Mouse (Mus musculus) adrenal gland, postnatal 36 days (tissue): Measurements from ENCODE around the gene Cpm. TPM values are rescaled to one million over a fixed set of nuclear protein-coding genes. Genes with fewer than 3 reads are reported as not detected.

Experiments used
- DNase-seq, 2 experiments: peaks; one replicate each; pipeline ENCODE4 v3.0.0; 2021; ENCODE audit warnings: mixed read lengths in 1 of 2
- total RNA-seq, 2 experiments: library from RNA; stranded (reverse); gene quantifications; 2 replicates each; pipeline ENCODE4 v1.2.3; 2021

The Cpm gene
- total RNA-seq, 2 experiments from 2014 or later: 25.3 to 34.9 TPM

- peak in 1 of 2 experiments; percentile 37 for DNase-seq
Measured at GRCm38 (mm10) chr10:117676644-117677313, 47.5 kb downstream of the Cpm start.

- peak; percentile 31 to 48 for DNase-seq
Measured at GRCm38 (mm10) chr10:117677494-117678236, 48.4 kb downstream of the Cpm start.

DNA sequence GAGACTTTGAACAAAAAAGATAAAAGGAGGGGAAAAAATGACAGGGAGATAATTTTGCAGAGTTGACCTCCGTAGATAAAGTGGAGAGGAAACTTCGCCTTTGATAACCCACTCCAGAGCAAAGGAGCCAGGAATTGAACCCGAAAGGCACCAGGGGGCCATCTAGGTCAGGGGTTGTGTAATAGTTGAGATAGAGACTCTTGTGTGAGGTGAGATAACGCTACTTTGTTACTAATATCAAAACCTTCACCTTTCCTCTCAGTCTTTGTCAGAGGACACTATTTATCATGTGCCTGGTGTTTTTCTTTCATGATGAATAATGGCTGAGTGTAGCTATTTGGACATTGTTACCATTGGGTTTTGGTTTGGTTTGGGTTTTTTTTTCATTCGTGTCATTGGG lies 49.1 kb downstream of the Cpm start:
- peak in 1 of 2 experiments; percentile 30 for DNase-seq

- no peak for DNase-seq
Measured at GRCm38 (mm10) chr10:117679029-117679686, 49.9 kb downstream of the Cpm start.

GRCm38 (mm10) chr10:117679963-117680473 lies 50.7 kb downstream of the Cpm start:
- DNase-seq: no peak

DNA sequence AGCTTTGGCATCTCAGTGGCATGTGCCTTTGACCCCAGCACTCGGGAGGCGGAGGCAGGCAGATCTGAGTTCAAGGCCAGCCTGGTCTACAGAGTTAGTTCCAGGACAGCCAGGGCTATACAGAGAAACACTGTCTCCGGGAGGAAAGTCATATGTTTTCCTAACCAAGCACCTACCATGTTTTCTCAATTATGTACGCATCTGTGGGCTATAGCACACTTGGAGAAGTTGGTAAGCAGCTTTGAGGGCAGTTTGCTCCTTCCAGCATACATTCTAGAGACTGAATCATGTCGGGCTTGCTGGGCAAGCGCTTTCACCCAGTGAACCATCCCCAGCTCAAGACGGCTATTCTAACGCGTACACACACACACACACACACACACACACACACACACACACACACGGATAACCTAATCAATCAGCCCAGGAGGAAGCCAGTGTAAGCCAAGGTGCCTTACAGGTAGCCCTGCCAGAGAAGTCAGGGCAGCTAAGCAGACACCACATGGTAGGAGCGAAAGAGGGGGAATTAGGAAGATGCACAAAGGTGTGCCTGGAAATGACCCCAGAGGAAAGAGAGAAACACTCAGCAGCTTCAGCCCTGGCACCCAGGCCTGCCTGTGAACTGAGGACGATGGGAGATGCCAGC lies 51.7 kb downstream of the Cpm start:
- no peak for DNase-seq

- no peak for DNase-seq
Measured at GRCm38 (mm10) chr10:117681543-117681942, 52.2 kb downstream of the Cpm start.

DNA sequence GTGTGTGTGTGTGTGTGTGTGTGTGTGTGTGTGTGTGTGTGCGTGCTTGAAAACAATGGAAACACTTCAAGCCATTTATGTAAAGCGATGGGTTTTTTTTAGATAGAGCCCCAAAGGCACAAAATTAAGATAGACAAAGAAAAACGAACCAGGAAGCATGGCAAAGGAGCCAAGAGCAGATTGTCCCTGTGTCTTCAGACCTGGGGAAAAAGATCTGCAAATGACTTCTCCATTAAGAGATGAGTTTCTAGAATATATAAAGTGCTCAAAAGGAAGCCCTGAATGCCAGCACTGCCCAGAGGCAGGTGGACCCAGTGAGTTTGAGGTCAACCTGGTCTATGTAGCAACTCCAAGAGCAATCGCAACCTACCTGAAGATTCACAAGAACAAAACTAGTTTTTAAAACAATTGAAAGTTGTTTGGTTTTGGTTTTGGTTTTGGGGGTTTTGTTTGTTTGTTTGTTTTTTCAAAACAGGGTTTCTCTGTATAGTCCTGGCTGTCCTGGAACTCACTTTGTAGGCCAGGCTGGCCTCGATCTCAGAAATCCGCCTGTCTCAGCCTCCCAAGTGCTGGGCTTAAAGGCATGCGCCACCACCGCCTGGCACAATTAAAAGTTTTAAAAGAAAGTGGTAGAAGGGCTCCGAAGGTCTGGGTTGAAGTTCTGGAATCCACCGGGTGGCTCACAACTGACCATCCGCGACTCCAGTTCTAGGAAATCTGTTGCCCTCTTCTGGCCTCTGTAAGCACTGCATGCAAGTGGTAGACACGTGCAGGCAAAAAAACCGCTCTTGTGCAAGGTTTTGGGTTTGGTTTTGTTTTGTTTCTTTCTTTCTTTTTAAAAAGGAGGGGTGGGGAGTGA lies 52.9 kb downstream of the Cpm start:
- DNase-seq: peak in 1 of 2 experiments; percentile 48

GRCm38 (mm10) chr10:117682858-117683733 lies 53.8 kb downstream of the Cpm start:
- DNase-seq: no peak

DNA sequence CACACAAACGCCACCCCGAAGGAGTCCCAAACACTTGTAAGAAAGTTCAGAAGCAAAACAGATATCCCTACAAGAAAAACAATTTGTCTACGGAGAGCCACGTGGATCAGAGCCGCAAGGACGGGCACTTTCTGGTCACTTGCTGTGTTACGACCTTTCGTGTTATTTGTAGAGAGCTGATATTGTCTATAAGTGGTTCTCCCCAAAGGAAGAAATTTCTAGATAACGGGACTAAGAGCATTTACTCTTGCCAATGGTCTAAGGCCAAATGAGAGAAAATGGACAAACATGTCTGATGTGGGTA lies 54.4 kb downstream of the Cpm start:
- DNase-seq: no peak

DNA sequence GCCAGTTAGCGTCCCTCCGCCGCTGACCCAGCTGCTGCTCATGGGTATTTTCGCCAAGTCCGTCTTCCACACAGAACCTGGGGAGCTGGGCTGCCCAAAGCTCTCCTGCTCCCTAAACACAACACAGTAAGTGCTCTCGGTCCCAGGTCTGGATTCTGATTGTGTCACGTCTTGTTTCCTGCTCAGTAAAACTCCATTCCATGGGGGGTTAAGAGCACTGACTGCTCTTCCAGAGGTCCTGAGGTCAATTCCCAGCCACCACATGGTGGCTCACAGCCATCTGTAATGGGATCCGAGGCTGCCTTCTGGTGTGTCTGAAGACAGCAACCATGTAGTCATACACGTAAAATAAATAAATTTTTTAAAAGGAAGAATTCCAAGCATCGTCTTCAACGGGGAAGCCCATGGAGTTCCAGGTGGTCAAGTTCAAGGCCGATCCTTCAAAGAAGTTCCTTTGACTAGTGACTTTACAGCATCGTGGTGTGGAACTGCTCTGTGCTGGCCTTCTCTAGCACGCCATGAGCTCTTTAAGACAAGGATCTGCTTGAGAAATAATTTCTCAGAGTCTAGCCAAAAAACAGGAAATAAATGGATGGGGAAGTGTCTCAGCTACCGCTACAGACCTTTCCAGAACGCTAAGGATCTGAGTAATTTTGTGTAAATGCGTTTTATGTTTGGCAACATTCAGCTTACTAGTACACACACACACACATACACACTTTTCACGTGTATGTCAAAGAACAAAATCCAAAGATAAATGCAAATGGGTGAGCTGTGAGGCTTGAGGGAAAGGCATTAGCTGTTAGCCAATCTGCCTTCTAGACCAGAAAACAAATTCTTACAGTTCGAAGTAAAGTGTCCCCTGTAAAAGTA lies 55.2 kb downstream of the Cpm start:
- DNase-seq: no peak

DNA sequence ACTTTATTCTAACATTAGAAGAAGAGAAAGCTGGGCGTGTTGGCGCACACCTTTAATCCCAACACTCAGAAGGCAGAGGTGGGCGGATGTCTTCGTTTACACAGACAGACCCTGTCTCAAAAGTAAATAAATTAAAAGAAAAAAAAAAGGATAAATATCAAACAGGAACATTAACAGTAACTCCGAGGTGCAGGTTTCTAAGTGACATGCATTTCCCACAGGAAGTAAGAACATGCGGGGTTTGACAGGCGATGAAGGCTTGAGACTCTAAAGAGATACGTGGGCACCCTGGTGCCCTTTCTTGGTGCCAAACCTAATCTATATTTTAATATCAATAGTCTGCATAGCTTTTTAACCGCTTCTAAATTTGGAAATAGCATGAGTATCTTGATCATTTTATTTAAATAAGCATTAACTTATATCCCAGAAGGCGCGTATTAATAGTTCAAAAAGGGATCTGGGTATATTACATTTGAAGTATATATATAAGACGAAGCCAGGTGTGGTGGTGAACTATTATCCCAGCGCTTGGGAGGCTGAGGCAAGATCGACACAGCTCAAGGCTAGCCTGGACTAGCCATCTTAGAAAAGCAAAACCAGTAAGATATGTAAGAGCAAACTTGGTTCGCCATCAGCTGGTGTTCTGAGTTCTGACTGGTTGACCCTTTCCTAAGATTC lies 56.0 kb downstream of the Cpm start:
- no peak for DNase-seq

DNA sequence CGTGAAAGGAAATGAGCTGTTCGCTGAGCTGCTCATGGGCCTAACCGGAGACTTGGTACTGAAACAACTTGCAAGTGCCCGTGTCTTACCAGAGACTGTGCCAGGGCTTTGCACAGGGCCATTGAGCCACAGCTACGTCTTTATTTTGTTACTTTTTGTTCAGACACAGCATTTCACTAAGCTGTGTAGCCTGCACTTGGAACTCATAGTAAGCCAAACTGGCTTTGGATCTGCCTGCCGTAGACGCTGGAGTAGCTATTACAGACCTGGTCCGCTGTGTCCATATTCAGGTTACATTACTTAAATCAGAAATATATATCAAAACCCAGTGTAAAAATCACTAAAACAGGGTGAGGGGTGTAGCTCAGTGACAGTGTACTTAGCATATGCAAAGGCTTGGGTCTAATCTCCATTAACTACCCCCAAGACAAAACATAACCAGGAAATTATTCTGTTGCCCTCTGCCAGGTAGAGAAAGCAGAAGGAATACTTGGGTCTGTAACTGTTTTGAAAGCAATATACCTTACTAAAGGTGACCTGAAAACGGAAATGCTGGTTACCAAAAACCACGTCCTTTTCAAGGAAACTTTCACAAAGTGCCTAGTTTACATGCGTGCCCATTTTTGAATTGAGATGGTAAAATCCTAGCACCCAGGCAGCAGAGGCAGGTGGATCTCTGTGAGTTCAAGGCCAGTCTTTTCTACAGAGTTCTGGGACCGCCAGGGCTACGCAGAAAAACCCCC lies 56.7 kb downstream of the Cpm start:
- no peak for DNase-seq

DNA sequence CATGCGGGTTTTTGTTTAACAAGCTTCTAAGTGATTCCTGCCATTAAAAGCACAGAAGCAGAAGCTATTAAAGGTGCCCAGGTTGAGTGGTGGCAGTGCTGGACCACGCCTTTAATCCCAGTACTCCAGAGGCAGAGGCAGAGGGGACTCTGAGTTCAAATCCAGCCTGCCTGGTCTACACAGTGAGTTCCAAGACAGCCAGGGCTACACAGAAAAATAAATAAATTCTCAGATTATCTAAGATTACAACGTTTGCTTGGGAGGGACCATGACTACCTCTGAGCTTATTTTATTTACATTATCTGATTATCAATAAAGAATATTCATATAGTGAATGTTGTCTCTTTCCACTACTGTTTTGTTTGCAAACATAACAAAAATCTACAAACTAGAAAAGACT lies 57.7 kb downstream of the Cpm start:
- DNase-seq: no peak

DNA sequence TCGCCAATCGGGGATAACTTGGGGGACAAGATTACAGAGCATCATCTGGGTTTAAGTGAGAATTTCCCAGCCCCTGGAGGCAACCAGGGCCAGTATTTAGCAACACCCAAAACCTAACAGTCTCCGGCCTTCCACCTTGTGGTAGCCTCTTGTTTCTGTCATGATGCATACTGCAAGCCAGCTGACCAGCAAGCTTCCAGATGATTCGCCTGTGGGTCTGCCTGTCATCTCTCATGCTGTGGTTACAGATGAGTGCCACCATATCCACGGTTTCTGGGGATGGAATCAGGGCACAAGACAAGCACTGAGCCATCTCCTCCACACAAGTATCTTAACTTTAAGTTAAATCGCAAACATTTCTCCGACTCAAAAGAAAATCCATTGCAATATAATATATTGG lies 58.3 kb downstream of the Cpm start:
- no peak for DNase-seq

- peak in 1 of 2 experiments; percentile 52 for DNase-seq
Measured at GRCm38 (mm10) chr10:117688204-117689151, 59.2 kb downstream of the Cpm start.
